ENCODE assay signal across 9 mouse cellular contexts in genomic region chr11:76507302-76508124, GRCm38 (mm10).
DNase-seq lines count a peak whose midpoint lies in the region; TF ChIP-seq lines count a peak whose summit lies in the region.
"Had no signal": no experiment of that assay in that cellular context is flagged by ENCODE, and none has a peak within 500 bp of the region (broad histone marks: within the 10 kb centered on the region; RNA-seq: fewer than 3 reads in every experiment).

No protein-coding gene starts in this region.

- no peak overlapping the region for H3K4me3 ChIP-seq in heart, adult 2 months
- H3K4me3 ChIP-seq in hindbrain, embryonic 10.5 days, result no peak overlapping the region
- H3K4me3 ChIP-seq in limb, embryonic 10.5 days, result no peak overlapping the region
- no peak overlapping the region for H3K4me3 ChIP-seq in cerebellum, adult 2 months (replicated peaks; ENCODE audit: insufficient read depth, low read depth, low read length)

- H3K27ac ChIP-seq in heart, adult 2 months, result peak overlapping the region; percentile 55
- peak overlapping the region; percentile 41; the same call in 1 of the 2 replicates for H3K27ac ChIP-seq in hindbrain, embryonic 10.5 days
- peak overlapping the region; percentile 21; the same call in 1 of the 2 replicates for H3K27ac ChIP-seq in limb, embryonic 10.5 days
- H3K27ac ChIP-seq in cerebellum, adult 2 months (ENCODE audit: insufficient read depth, low read length), result no peak overlapping the region

- no peak for TF ChIP-seq CTCF in heart, adult 2 months (IDR thresholded peaks at IDR 0.05)
- no peak for TF ChIP-seq CTCF in cerebellum, adult 2 months (IDR thresholded peaks at IDR 0.05; ENCODE audit: borderline replicate concordance, insufficient read depth, low read depth, low read length)

- 83% methylated on average over 8 of the region's 8 CpGs for WGBS in heart, adult 2 months
- 86% methylated on average over 8 of the region's 8 CpGs for WGBS in hindbrain, embryonic 10.5 days
- WGBS in limb, embryonic 10.5 days, result 88% methylated on average over 8 of the region's 8 CpGs
- WGBS in cerebellum, adult 2 months, result 46% methylated on average over 8 of the region's 8 CpGs

- no peak for DNase-seq in heart, adult 2 months
- DNase-seq in heart, postnatal 36 days, result no peak
- DNase-seq in hindbrain, embryonic 10.5 days (ENCODE audit: low spot score), result no peak
- no peak for DNase-seq in limb, embryonic 10.5 days (ENCODE audit: low spot score)
- peak; percentile 59 for DNase-seq in right cerebral cortex, postnatal 14 days
- no peak for DNase-seq in cerebellum, adult 9-10 months
- no peak for DNase-seq in cerebellum, adult 2 months
- DNase-seq in heart, adult 18-20 months, result no peak
- DNase-seq: lung, adult 2 months had no signal

- H3K27me3 ChIP-seq in heart, adult 2 months (ENCODE audit: control insufficient read depth, insufficient read depth, low read length), result no peaks in the 10 kb centered on the region
- H3K27me3 ChIP-seq in hindbrain, embryonic 10.5 days (ENCODE audit: insufficient read depth, poor library complexity, severe bottlenecking), result no peaks in the 10 kb centered on the region
- no peaks in the 10 kb centered on the region for H3K27me3 ChIP-seq in limb, embryonic 10.5 days (ENCODE audit: low read depth, poor library complexity, severe bottlenecking)
- no peaks in the 10 kb centered on the region for H3K27me3 ChIP-seq in cerebellum, adult 2 months (ENCODE audit: control insufficient read depth, insufficient read depth, low read length)

- H3K79me2 ChIP-seq in heart, adult 2 months (replicated peaks; ENCODE audit: control insufficient read depth, insufficient read depth, low read length), result no peaks in the 10 kb centered on the region

- no peak for TF ChIP-seq EP300 in heart, adult 2 months (IDR thresholded peaks at IDR 0.05; ENCODE audit: insufficient read depth, low read depth, low read length)

- TF ChIP-seq POLR2A in heart, adult 2 months (IDR thresholded peaks at IDR 0.05; ENCODE audit: insufficient read depth, low read depth, low read length), result no peak
- TF ChIP-seq POLR2A in cerebellum, adult 2 months (IDR thresholded peaks at IDR 0.05; ENCODE audit: borderline replicate concordance, insufficient read depth, low read length), result no peak

- intact Hi-C loops in heart, adult 2 months (cut with DNase I), result loop anchor here (2.0 kb wide), 1 partner anchor 51 kb away; no protein-coding TSS in a partner anchor
- intact Hi-C loops in heart, postnatal 36 days (cut with DNase I), result loop anchor here (1.0 kb wide), 2 partner anchors 18 to 71 kb away; no protein-coding TSS in a partner anchor

- no peaks in the 10 kb centered on the region for H3K9me3 ChIP-seq in hindbrain, embryonic 10.5 days
- no peaks in the 10 kb centered on the region for H3K9me3 ChIP-seq in limb, embryonic 10.5 days (replicated peaks)

- H3K36me3 ChIP-seq in heart, adult 2 months (ENCODE audit: control insufficient read depth, insufficient read depth, low read length), result peaks cover 2% of the 10 kb centered on the region; the same call in 1 of the 2 replicates
- peaks cover 16% of the 10 kb centered on the region for H3K36me3 ChIP-seq in hindbrain, embryonic 10.5 days
- peaks cover 37% of the 10 kb centered on the region for H3K36me3 ChIP-seq in limb, embryonic 10.5 days

- peaks cover 14% of the 10 kb centered on the region for H3K4me1 ChIP-seq in heart, adult 2 months (ENCODE audit: control insufficient read depth, insufficient read depth, low read length)
- peaks cover 45% of the 10 kb centered on the region for H3K4me1 ChIP-seq in hindbrain, embryonic 10.5 days (replicated peaks)
- peaks cover 56% of the 10 kb centered on the region for H3K4me1 ChIP-seq in limb, embryonic 10.5 days
- H3K4me1 ChIP-seq in cerebellum, adult 2 months (ENCODE audit: control insufficient read depth, insufficient read depth, low read length), result peaks cover 13% of the 10 kb centered on the region

- no peak overlapping the region for H3K9ac ChIP-seq in heart, adult 2 months (ENCODE audit: low read depth, low read length)
